Mouse (Mus musculus): ENCODE results near the gene Tbc1d9. TPM values are rescaled to one million over a fixed set of nuclear protein-coding genes. Genes with fewer than 3 reads are reported as not detected.
A peak's percentile ranks its signal among the peaks of the same experiment; 100 is the strongest.
"Not testable (repeated sequence)": the region's sequence is repeated elsewhere in the genome, so short reads cannot be mapped to it uniquely, and the experiment has no call there.

The Tbc1d9 gene
- polyA plus RNA-seq, 1 experiment from 2014 or later: 1.4 TPM

DNA sequence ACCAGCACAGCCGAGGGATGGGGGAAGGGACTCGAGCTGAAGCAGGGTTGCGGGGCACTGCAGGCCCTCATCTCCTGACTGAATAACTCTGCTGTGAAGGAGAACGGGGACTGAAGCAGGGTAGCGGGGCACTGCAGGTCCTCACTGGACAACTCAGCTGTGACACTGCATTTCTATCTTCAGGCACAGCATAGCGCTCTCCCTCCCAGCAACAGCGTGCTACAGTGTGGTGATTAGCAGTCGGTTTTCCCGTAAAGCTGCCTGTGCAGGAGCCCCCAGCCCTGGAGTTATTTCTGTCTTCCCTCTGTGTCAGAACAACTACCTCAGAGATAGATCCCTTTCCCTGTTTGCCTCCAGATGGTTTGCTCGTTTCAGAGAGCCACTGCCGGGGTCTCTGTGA lies 109.3 kb downstream of the Tbc1d9 start:
- Histone ChIP-seq H3K4me2 (ENCODE audit: low read depth, low read length) (no peak overlapping the region), H3K36me3 (ENCODE audit: control insufficient read depth, insufficient read depth, low read length) (no peaks in the 10 kb centered on the region), H3K9ac (ENCODE audit: low read length) (no peak overlapping the region), H3K9me3 (ENCODE audit: control insufficient read depth, low read length) (no peaks in the 10 kb centered on the region), H3K27me3 (ENCODE audit: control insufficient read depth, insufficient read depth, low read depth, low read length) (no peaks in the 10 kb centered on the region), H3K4me3 (ENCODE audit: low read length) (no peak overlapping the region), H3K4me1 (replicated peaks; ENCODE audit: control insufficient read depth, insufficient read depth, low read length) (no peaks in the 10 kb centered on the region), H3K27ac (ENCODE audit: low read length) (no peak overlapping the region)
- WGBS: 37% methylated on average over 11 of the region's 11 CpGs
- no peak for ATAC-seq (ENCODE audit: low read depth)

GRCm38 (mm10) chr8:83278431-83278830 lies 113.3 kb downstream of the Tbc1d9 start:
- Histone ChIP-seq H3K4me1 (replicated peaks; ENCODE audit: control insufficient read depth, insufficient read depth, low read length) (no peaks in the 10 kb centered on the region), H3K9ac (ENCODE audit: low read length) (no peak overlapping the region), H3K4me3 (ENCODE audit: low read length) (no peak overlapping the region), H3K9me3 (ENCODE audit: control insufficient read depth, low read length) (no peaks in the 10 kb centered on the region), H3K27me3 (ENCODE audit: control insufficient read depth, insufficient read depth, low read depth, low read length) (no peaks in the 10 kb centered on the region), H3K4me2 (ENCODE audit: low read depth, low read length) (no peak overlapping the region), H3K36me3 (ENCODE audit: control insufficient read depth, insufficient read depth, low read length) (no peaks in the 10 kb centered on the region), H3K27ac (ENCODE audit: low read length) (no peak overlapping the region)
- ATAC-seq (ENCODE audit: low read depth): no peak
- WGBS: 70% methylated on average over 6 of the region's 6 CpGs

DNA sequence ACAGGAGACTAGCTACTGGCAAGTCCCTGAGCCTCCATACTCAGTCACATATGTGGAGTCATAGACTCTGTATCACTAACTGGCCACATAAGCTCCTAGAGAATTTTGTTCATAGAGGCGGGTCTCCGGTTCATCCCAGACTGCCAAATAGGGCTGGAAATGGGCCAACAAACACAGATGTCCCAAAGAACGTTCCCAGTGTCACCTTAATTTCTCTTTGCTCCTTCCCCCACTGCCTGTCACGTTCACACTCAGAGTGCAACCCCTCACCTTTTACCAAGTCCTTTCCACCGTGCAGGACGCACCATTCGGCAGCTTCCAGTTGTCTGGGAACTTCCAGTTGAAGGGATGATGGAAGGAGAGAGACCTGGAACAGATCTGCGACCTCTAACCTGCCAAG lies 120.2 kb downstream of the Tbc1d9 start:
- no peak overlapping the region for H3K27ac ChIP-seq (ENCODE audit: low read length)
- no peak overlapping the region for H3K4me2 ChIP-seq (ENCODE audit: low read depth, low read length)
- H3K27me3 ChIP-seq (ENCODE audit: control insufficient read depth, insufficient read depth, low read depth, low read length): peaks cover 17% of the 10 kb centered on the region
- no peak overlapping the region for H3K9ac ChIP-seq (ENCODE audit: low read length)
- H3K9me3 ChIP-seq (ENCODE audit: control insufficient read depth, low read length): no peaks in the 10 kb centered on the region
- no peaks in the 10 kb centered on the region for H3K36me3 ChIP-seq (ENCODE audit: control insufficient read depth, insufficient read depth, low read length)
- WGBS: 60% methylated on average over 8 of the region's 8 CpGs
- no peak overlapping the region for H3K4me3 ChIP-seq (ENCODE audit: low read length)
- ATAC-seq (ENCODE audit: low read depth): no peak
- H3K4me1 ChIP-seq (replicated peaks; ENCODE audit: control insufficient read depth, insufficient read depth, low read length): no peaks in the 10 kb centered on the region

GRCm38 (mm10) chr8:83290176-83290575 lies 125.0 kb downstream of the Tbc1d9 start, which contains the start of gene Ucp1:
Gene Ucp1 (plus strand): TSS chr8:83290352.
- Histone ChIP-seq H3K27me3 (ENCODE audit: control insufficient read depth, insufficient read depth, low read depth, low read length) (peaks cover 21% of the 10 kb centered on the region), H3K36me3 (ENCODE audit: control insufficient read depth, insufficient read depth, low read length) (no peaks in the 10 kb centered on the region), H3K9ac (ENCODE audit: low read length) (no peak within 1 kb of the TSS), H3K4me1 (replicated peaks; ENCODE audit: control insufficient read depth, insufficient read depth, low read length) (no peaks in the 10 kb centered on the region), H3K9me3 (ENCODE audit: control insufficient read depth, low read length) (no peaks in the 10 kb centered on the region), H3K4me2 (ENCODE audit: low read depth, low read length) (peak within 1 kb of the TSS; percentile 45), H3K27ac (ENCODE audit: low read length) (no peak within 1 kb of the TSS), H3K4me3 (ENCODE audit: low read length) (peak within 1 kb of the TSS; percentile 27)
- ATAC-seq (ENCODE audit: low read depth): no peak
- 2% methylated on average over 20 of the region's 20 CpGs for WGBS

GRCm38 (mm10) chr8:83297375-83297774 lies 132.2 kb downstream of the Tbc1d9 start:
- no peak overlapping the region for H3K9ac ChIP-seq (ENCODE audit: low read length)
- no peaks in the 10 kb centered on the region for H3K36me3 ChIP-seq (ENCODE audit: control insufficient read depth, insufficient read depth, low read length)
- H3K27ac ChIP-seq (ENCODE audit: low read length): no peak overlapping the region
- ATAC-seq (ENCODE audit: low read depth): no peak
- 50% methylated on average over 4 of the region's 4 CpGs for WGBS
- no peaks in the 10 kb centered on the region for H3K27me3 ChIP-seq (ENCODE audit: control insufficient read depth, insufficient read depth, low read depth, low read length)
- H3K4me2 ChIP-seq (ENCODE audit: low read depth, low read length): no peak overlapping the region
- H3K9me3 ChIP-seq (ENCODE audit: control insufficient read depth, low read length): 0 out of 2 replicates have a peak, but pooled peaks cover 2% of the 10 kb centered on the region
- H3K4me1 ChIP-seq (replicated peaks; ENCODE audit: control insufficient read depth, insufficient read depth, low read length): no peaks in the 10 kb centered on the region
- no peak overlapping the region for H3K4me3 ChIP-seq (ENCODE audit: low read length)

- Histone ChIP-seq H3K4me2 (ENCODE audit: low read depth, low read length) (no peak overlapping the region), H3K27ac (ENCODE audit: low read length) (no peak overlapping the region), H3K36me3 (ENCODE audit: control insufficient read depth, insufficient read depth, low read length) (no peaks in the 10 kb centered on the region), H3K9ac (ENCODE audit: low read length) (no peak overlapping the region), H3K4me1 (replicated peaks; ENCODE audit: control insufficient read depth, insufficient read depth, low read length) (no peaks in the 10 kb centered on the region), H3K27me3 (ENCODE audit: control insufficient read depth, insufficient read depth, low read depth, low read length) (no peaks in the 10 kb centered on the region), H3K9me3 (ENCODE audit: control insufficient read depth, low read length) (0 out of 2 replicates have a peak, but pooled peaks cover 2% of the 10 kb centered on the region), H3K4me3 (ENCODE audit: low read length) (no peak overlapping the region)
- no peak for ATAC-seq (ENCODE audit: low read depth)
- 52% methylated on average over 1 of the region's 1 CpGs for whole genome bisulfite sequencing
These were observed 135.0 kb downstream of the Tbc1d9 start for GRCm38 (mm10) chr8:83300135-83300534.

- H3K27me3 ChIP-seq (ENCODE audit: control insufficient read depth, insufficient read depth, low read depth, low read length): no peaks in the 10 kb centered on the region
- ATAC-seq (ENCODE audit: low read depth): no peak
- H3K27ac ChIP-seq (ENCODE audit: low read length): no peak overlapping the region
- WGBS: 100% methylated on average over 1 of the region's 1 CpGs
- no peaks in the 10 kb centered on the region for H3K4me1 ChIP-seq (replicated peaks; ENCODE audit: control insufficient read depth, insufficient read depth, low read length)
- no peak overlapping the region for H3K9ac ChIP-seq (ENCODE audit: low read length)
- H3K9me3 ChIP-seq (ENCODE audit: control insufficient read depth, low read length): 0 out of 2 replicates have a peak, but pooled peaks cover 2% of the 10 kb centered on the region
- H3K4me3 ChIP-seq (ENCODE audit: low read length): no peak overlapping the region
- no peak overlapping the region for H3K4me2 ChIP-seq (ENCODE audit: low read depth, low read length)
- H3K36me3 ChIP-seq (ENCODE audit: control insufficient read depth, insufficient read depth, low read length): no peaks in the 10 kb centered on the region
These were observed 139.8 kb downstream of the Tbc1d9 start for GRCm38 (mm10) chr8:83304946-83305345.

GRCm38 (mm10) chr8:83309836-83310235 lies 144.7 kb downstream of the Tbc1d9 start:
- no peak overlapping the region for H3K4me2 ChIP-seq (ENCODE audit: low read depth, low read length)
- no peaks in the 10 kb centered on the region for H3K4me1 ChIP-seq (replicated peaks; ENCODE audit: control insufficient read depth, insufficient read depth, low read length)
- H3K9me3 ChIP-seq (ENCODE audit: control insufficient read depth, low read length): no peaks in the 10 kb centered on the region
- no peaks in the 10 kb centered on the region; the same call in 1 of the 2 replicates for H3K36me3 ChIP-seq (ENCODE audit: control insufficient read depth, insufficient read depth, low read length)
- ATAC-seq (ENCODE audit: low read depth): no peak
- H3K9ac ChIP-seq (ENCODE audit: low read length): no peak overlapping the region
- 89% methylated on average over 6 of the region's 6 CpGs for WGBS
- no peak overlapping the region for H3K27ac ChIP-seq (ENCODE audit: low read length)
- H3K4me3 ChIP-seq (ENCODE audit: low read length): no peak overlapping the region
- H3K27me3 ChIP-seq (ENCODE audit: control insufficient read depth, insufficient read depth, low read depth, low read length): no peaks in the 10 kb centered on the region

- not testable (repeated sequence) for H3K9me3 ChIP-seq (ENCODE audit: control insufficient read depth, low read length); ATAC-seq (ENCODE audit: low read depth); H3K27ac ChIP-seq (ENCODE audit: low read length); H3K4me3 ChIP-seq (ENCODE audit: low read length); H3K4me1 ChIP-seq (replicated peaks; ENCODE audit: control insufficient read depth, insufficient read depth, low read length); H3K4me2 ChIP-seq (ENCODE audit: low read depth, low read length); H3K27me3 ChIP-seq (ENCODE audit: control insufficient read depth, insufficient read depth, low read depth, low read length); H3K9ac ChIP-seq (ENCODE audit: low read length)
- WGBS: 78% methylated on average over 4 of the region's 4 CpGs
- peaks cover 13% of the 10 kb centered on the region for H3K36me3 ChIP-seq (ENCODE audit: control insufficient read depth, insufficient read depth, low read length)
These were observed 149.9 kb downstream of the Tbc1d9 start for GRCm38 (mm10) chr8:83315084-83315483.

DNA sequence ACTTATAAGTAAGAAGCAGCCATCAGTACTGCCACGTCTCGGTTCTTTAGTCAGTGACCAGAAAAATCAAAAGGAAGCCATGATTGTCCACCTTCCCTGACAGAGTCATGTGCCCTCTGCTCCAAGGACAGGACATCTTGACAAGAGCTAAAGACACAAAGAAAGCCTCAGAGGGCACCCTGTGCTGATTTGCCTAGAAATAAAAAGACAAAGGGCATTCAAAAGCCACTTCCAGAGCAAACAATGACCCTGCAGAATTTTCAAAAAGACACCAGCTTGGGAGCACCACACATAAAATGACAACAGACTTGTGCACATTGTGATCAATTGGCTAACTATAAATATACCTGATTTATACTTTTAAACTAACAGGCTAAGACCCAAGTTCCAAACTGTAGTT lies 150.5 kb downstream of the Tbc1d9 start:
- no peaks in the 10 kb centered on the region for H3K27me3 ChIP-seq (ENCODE audit: control insufficient read depth, insufficient read depth, low read depth, low read length)
- no peak overlapping the region for H3K4me3 ChIP-seq (ENCODE audit: low read length)
- no peak overlapping the region for H3K27ac ChIP-seq (ENCODE audit: low read length)
- ATAC-seq (ENCODE audit: low read depth): no peak
- no peaks in the 10 kb centered on the region for H3K4me1 ChIP-seq (replicated peaks; ENCODE audit: control insufficient read depth, insufficient read depth, low read length)
- H3K36me3 ChIP-seq (ENCODE audit: control insufficient read depth, insufficient read depth, low read length): peaks cover 13% of the 10 kb centered on the region
- H3K9me3 ChIP-seq (ENCODE audit: control insufficient read depth, low read length): no peaks in the 10 kb centered on the region
- H3K4me2 ChIP-seq (ENCODE audit: low read depth, low read length): no peak overlapping the region
- 82% methylated on average over 2 of the region's 2 CpGs for WGBS
- no peak overlapping the region for H3K9ac ChIP-seq (ENCODE audit: low read length)

Measured in lung, embryonic 16.5 days (tissue).